Mouse (Mus musculus) frontal cortex, postnatal 25 days (tissue): ENCODE measurements around the gene Tle4.

Experiments
- DNase-seq, 2 experiments: peaks; one replicate each; pipeline ENCODE4 v3.0.0; 2022; ENCODE audit warnings: low spot score in 2 of 2

The Tle4 gene

GRCm38 (mm10) chr19:14520098-14520802 lies 77.6 kb downstream of the Tle4 start:
- no peak for DNase-seq

- DNase-seq: no peak
Observed at GRCm38 (mm10) chr19:14519186-14519585, 78.7 kb downstream of the Tle4 start.

GRCm38 (mm10) chr19:14518438-14519044 lies 79.3 kb downstream of the Tle4 start:
- no peak for DNase-seq

GRCm38 (mm10) chr19:14516420-14516819 lies 81.4 kb downstream of the Tle4 start:
- no peak for DNase-seq

GRCm38 (mm10) chr19:14508819-14509218 lies 89.0 kb downstream of the Tle4 start:
- no peak for DNase-seq

GRCm38 (mm10) chr19:14507911-14508310 lies 89.9 kb downstream of the Tle4 start:
- no peak for DNase-seq

GRCm38 (mm10) chr19:14506875-14507670 lies 90.8 kb downstream of the Tle4 start:
- DNase-seq: no peak

GRCm38 (mm10) chr19:14505885-14506548 lies 91.8 kb downstream of the Tle4 start:
- no peak for DNase-seq

- DNase-seq: no peak
Observed at GRCm38 (mm10) chr19:14505401-14505800, 92.5 kb downstream of the Tle4 start.

- no peak for DNase-seq
Observed at GRCm38 (mm10) chr19:14503862-14504261, 94.0 kb downstream of the Tle4 start.

GRCm38 (mm10) chr19:14502234-14502633 lies 95.6 kb downstream of the Tle4 start:
- no peak for DNase-seq

- DNase-seq: no peak
Observed at GRCm38 (mm10) chr19:14499835-14500425, 97.9 kb downstream of the Tle4 start.

- DNase-seq: no peak
Observed at GRCm38 (mm10) chr19:14493047-14493446, 104.8 kb downstream of the Tle4 start.

- no peak for DNase-seq
Observed at GRCm38 (mm10) chr19:14487180-14487579, 110.7 kb downstream of the Tle4 start.

- DNase-seq: no peak
Observed at GRCm38 (mm10) chr19:14485176-14485575, 112.7 kb downstream of the Tle4 start.

- DNase-seq: no peak
Observed at GRCm38 (mm10) chr19:14482562-14483138, 115.2 kb downstream of the Tle4 start.

GRCm38 (mm10) chr19:14481796-14482561 lies 115.9 kb downstream of the Tle4 start:
- DNase-seq: no peak

- no peak for DNase-seq
Observed at GRCm38 (mm10) chr19:14479711-14480110, 118.1 kb downstream of the Tle4 start.

- DNase-seq: no peak
Observed at GRCm38 (mm10) chr19:14469325-14469724, 128.5 kb downstream of the Tle4 start.

- no peak for DNase-seq
Observed at GRCm38 (mm10) chr19:14468733-14469132, 129.1 kb downstream of the Tle4 start.

- DNase-seq: no peak
Observed at GRCm38 (mm10) chr19:14466020-14466419, 131.8 kb downstream of the Tle4 start.
